Mouse (Mus musculus) liver, embryonic 14.5 days (tissue): ENCODE measurements around the gene Cacng7.

Source experiments
- CTCF ChIP-seq: IDR thresholded peaks from 2 replicates; pipeline ENCODE4 v1.5.1; 2016; ENCODE audit warnings: antibody characterized with exemption, low read depth, control low read depth
- EP300 ChIP-seq: IDR thresholded peaks from 2 replicates; pipeline ENCODE4 v1.6.1; 2016; ENCODE audit warnings: antibody characterized with exemption, low read depth

DNA sequence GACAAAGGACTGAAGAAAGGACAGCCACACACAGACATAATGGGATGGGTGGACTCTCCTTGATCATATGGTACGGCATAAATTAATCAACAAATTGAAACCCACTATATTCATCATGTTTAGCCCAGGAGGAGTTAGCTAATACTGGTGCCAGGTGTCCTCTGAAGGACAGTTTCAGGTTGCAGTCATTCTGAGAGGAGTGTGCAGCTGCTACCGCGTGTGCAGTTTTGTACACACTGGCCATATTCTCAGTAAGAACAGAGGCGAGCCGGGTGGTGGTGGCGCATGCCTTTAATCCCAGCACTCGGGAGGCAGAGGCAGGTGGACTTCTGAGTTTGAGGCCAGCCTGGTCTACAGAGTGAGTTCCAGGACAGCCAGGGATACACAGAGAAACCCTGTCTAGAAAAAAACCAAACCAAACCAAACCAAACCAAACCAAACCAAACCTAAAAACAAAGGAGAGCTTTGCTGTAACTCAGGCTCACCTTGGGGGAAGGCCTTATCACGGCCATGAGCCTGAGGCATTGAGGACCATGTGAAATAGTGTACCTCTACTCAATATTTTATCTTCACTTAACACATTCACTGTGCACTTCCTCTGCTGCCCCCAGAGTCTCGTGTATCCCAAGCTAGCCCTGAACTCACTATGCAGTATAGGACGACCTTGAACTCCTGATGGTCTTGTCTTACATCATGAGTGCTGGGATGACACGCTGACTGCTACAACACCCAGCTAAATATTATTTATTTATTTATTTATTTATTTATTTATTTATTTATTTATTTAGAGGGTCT, 49.5 kb upstream of the Cacng7 start:
- TF ChIP-seq CTCF (no peak), EP300 (no peak)
